Mouse (Mus musculus) brain, embryonic 14.5 days (tissue): Measurements from ENCODE around the gene Casz1. TPM values are rescaled to one million over a fixed set of nuclear protein-coding genes. Genes with fewer than 3 reads are reported as not detected.

Experiments used
- DNase-seq: peaks from one replicate; pipeline ENCODE4 v3.0.0-alpha.2; 2011; ENCODE audit warnings: low read depth
- CTCF ChIP-seq: fragments of 200-500 bp; IDR thresholded peaks from 2 replicates; pipeline ENCODE4 v1.5.1; 2012; ENCODE audit warnings: inconsistent platforms, mild to moderate bottlenecking, moderate library complexity, borderline replicate concordance; ENCODE audit not compliant: insufficient read depth, insufficient read length; ENCODE audit errors: extremely low read depth
- POLR2A ChIP-seq: fragments of 200-500 bp; IDR thresholded peaks from 2 replicates; pipeline ENCODE4 v1.6.1; 2012; ENCODE audit warnings: mild to moderate bottlenecking, inconsistent platforms, borderline replicate concordance; ENCODE audit not compliant: poor library complexity, insufficient read depth, insufficient read length, severe bottlenecking; ENCODE audit errors: extremely low read depth
- polyA plus RNA-seq: library from polyadenylated mRNA; depleted of rRNA; stranded (reverse); fragments of >200 nt; gene quantifications from 2 replicates; pipeline ENCODE4 v1.2.3, GENCODE M21; 2012

The Casz1 gene
- polyA plus RNA-seq, 1 experiment = 6.9 TPM

DNA sequence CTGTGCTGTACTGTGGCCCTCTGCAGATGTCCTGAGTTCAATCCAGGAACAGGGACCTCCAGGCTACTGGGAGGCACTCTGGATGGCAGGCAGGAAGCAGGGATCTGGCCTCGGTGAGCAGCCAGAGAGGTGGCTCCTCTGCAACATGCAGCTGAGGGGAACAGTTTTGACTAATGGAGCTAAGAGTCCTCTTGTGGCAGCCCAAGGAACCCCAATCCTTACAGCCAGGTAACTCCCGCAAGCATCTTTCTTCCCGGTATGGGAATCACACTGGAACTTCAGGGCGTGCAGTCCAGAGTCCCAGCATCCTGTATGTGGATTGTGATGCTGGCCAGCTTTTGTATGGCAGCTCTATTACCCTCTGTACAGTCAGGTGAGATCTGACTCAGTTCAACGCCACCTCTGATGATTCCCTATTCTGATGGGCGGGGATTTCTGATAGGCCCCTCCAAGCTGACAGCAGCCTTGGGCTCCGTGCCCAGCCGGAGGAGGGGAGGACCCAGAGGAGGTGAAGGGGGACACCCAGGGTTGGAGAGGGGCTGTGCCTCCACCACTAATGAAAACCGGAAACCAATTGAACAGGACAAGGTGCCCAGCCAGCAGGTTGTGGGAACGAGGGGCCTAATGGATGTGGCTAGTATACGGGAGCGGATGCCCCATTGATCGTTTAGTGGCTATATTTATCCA lies 53.3 kb downstream of the Casz1 start:
- TF ChIP-seq POLR2A = no peak
- peak; percentile 4; the same call in 1 of the 2 replicates for TF ChIP-seq CTCF
- DNase-seq = peak; percentile 23

- DNase-seq = no peak
- TF ChIP-seq POLR2A (no peak), CTCF (no peak)
These were observed 54.0 kb downstream of the Casz1 start for GRCm38 (mm10) chr4:148858194-148858593.

- no peak for DNase-seq
- no peak for TF ChIP-seq POLR2A
- TF ChIP-seq CTCF = no peak
These were observed 55.2 kb downstream of the Casz1 start for GRCm38 (mm10) chr4:148859415-148859814.

DNA sequence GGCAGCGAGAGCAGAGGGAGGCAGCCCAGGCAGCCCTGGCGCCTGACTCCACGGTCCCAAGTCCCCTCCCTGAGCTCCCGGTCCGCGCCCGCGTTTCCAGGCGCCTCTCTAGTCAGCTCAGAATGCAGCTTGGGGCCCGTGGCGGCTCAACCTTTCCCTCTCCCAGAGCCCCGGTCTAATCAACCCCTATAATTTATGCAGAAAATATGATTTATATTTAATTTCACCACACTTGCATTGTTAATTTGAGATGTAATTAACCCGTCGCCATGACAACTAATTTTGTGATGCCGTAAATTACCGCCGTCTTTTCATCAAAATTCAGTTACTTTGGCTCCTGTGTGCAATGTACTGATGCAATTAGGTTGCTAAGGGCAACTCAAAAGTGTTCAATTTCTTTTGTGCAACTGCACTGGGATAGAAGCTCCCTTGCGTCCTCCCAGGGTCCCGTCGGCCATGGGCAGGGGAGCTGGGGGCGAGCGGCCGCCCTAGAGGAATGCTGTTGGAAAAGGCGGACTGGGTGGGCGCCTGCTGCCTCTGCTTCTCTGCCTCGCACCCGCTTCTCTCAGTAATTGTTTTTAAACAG lies 55.8 kb downstream of the Casz1 start:
- TF ChIP-seq CTCF (no peak), POLR2A (no peak)
- DNase-seq = peak; percentile 92

DNA sequence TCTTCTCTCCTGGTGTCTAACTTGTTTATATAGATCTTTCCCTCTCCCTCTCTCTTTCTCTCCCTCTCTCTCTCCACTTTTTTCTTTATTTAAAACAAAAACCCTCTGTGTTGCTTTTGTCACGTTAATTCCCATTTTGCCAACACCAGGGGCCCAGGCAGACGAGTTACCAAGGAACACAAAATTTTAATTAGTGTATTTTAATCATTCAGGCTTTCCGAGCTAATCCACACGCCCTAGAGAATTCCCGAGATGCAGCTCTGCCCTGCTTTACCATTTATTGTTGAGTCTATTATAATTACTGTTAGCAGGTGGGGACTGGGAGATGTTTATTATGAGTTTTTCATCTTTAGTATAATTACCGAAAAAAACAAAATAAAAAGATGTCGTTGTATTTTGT lies 56.4 kb downstream of the Casz1 start:
- DNase-seq = peak; percentile 78
- TF ChIP-seq CTCF = no peak
- no peak for TF ChIP-seq POLR2A

DNA sequence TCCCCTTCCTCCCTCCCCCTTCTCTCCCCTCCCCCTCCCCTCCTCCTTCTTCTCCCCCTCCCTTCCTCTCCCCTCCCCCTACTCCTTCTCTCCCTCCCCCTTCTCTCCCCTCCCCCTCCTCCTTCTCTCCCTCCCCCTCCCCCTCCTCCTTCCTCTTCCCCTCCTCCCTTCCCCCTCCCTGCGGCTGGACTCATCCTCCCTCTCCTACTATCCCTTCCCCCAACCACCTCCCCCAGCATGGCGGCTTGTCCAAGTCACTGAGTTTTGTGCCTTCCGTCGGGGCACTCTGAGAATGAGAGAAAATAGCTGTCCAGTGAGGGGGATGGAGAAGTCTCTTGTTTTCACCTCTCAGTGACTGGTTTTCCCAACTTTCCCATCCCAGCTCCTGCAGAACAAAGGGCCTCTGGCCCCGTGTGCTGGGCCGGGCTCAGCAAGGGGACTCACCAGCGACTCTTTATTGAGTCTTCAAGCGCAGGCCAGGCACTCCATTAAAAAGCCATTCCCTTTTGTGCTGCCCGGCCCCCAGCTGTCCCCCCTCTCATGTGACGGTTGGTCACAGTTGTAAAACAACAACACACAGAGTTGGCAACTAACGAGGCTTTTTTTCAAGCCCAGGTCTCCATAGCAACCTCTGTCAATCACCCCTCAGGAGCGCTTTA lies 62.7 kb downstream of the Casz1 start:
- peak; percentile 90 for DNase-seq
- TF ChIP-seq POLR2A = no peak
- TF ChIP-seq CTCF = no peak

- DNase-seq = peak; percentile 96
- TF ChIP-seq CTCF (no peak), POLR2A (no peak)
These were observed 63.6 kb downstream of the Casz1 start for GRCm38 (mm10) chr4:148867721-148868397.

DNA sequence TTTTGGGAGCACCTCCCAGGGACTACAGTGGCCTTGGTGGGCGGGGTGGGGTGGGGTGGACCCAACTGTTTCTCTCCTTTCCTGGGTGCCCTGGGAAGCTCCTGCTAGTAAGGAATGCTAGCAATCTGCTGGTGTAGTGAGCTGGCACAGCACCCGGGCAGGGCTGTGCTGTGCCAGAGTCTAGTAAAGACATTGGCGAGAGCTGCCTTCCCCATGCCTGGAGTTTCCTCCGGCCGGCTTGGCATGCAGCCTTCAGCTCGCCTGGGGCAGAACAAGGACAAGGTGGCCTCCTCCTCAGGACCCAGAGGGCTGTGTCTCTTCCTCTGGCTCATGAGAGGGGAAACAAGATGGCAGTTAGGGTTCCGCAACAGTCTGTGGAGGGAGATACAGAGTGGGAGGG lies 65.3 kb downstream of the Casz1 start:
- peak; percentile 76 for DNase-seq
- TF ChIP-seq CTCF = no peak
- no peak for TF ChIP-seq POLR2A

DNA sequence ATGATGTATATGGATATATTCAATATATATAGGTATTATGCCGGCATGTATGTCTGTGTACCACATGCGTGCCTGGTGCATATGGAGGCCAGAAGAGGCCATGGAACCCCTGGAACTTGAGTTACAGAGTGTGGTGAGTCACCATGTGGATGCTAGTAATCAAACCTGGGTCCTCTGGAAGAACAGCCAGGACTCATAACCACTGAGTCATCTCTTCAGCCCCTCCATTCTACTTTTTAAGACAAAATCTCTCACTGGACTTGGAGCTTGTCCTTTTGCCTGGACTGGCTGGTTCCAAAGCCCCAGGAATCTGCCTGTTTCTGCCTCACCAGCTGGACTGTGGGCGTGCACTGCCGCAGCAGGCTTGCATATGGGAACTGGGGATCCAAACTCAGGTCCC lies 66.3 kb downstream of the Casz1 start:
- no peak for TF ChIP-seq POLR2A
- no peak for TF ChIP-seq CTCF
- DNase-seq = no peak

DNA sequence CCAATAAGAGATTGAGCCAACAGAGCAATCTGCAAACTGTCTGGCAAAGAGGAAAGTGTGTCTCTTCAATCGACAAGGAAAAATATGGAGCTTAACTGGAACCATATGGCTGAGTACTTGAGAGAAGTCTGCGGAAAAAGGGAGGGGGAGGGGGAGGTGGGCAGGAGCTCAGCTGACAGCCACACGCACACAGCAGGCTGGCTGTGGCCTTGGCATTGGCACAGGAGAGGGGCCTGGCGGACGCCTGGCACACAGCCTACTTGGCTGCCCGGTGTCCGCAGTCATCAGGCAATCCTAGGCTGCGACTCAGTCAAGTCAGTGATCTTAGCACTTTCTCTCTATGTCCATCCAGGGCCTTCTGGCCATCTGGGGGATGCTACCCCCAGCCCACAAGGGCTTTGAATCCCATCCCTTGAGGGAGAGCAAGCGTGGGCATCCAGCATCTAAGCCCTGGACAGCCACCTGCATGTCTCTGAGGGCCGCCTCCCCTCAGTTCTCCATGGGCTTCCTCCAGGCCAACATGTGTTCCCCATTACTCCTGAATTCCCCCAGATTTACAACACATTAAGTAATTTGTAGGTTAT lies 67.6 kb downstream of the Casz1 start:
- TF ChIP-seq CTCF (no peak), POLR2A (no peak)
- DNase-seq = peak; percentile 96

DNA sequence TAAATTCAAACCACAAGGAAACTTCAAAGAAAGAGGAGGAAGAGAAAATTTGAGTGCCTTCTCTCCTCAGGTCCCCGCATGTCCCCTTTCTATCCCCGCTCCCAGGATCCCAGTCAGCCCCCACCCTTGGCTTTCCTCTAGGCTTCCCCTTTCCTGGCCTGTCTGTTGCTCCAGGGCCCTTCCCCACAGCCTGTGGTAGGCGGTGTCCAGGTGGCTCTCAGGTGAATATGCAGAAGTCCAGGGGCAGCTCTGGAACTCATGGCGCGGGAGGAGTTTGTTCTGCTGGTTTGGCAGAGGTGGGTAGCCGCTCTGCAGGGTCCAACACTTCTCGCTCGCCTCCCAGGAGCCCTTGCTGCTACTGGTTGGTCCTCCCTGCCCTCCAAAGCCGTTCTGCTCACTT lies 68.1 kb downstream of the Casz1 start:
- TF ChIP-seq POLR2A (no peak), CTCF (no peak)
- no peak for DNase-seq

GRCm38 (mm10) chr4:148872783-148873182 lies 68.6 kb downstream of the Casz1 start:
- no peak for TF ChIP-seq CTCF
- TF ChIP-seq POLR2A = no peak
- peak; percentile 77 for DNase-seq
